Mouse (Mus musculus): Measurements from ENCODE around the gene Zfp932. TPM values are rescaled to one million over a fixed set of nuclear protein-coding genes. Genes with fewer than 3 reads are reported as not detected.
A peak's percentile ranks its signal among the peaks of the same experiment; 100 is the strongest.
"Not testable (repeated sequence)": the region's sequence is repeated elsewhere in the genome, so short reads cannot be mapped to it uniquely, and the experiment has no call there.

Gene Zfp932
- 22.9 and 25.1 TPM in 2 replicates for polyA plus RNA-seq (2015; fragmentation: Nextera tagmentation; extraction: Ambion mirVana)

DNA sequence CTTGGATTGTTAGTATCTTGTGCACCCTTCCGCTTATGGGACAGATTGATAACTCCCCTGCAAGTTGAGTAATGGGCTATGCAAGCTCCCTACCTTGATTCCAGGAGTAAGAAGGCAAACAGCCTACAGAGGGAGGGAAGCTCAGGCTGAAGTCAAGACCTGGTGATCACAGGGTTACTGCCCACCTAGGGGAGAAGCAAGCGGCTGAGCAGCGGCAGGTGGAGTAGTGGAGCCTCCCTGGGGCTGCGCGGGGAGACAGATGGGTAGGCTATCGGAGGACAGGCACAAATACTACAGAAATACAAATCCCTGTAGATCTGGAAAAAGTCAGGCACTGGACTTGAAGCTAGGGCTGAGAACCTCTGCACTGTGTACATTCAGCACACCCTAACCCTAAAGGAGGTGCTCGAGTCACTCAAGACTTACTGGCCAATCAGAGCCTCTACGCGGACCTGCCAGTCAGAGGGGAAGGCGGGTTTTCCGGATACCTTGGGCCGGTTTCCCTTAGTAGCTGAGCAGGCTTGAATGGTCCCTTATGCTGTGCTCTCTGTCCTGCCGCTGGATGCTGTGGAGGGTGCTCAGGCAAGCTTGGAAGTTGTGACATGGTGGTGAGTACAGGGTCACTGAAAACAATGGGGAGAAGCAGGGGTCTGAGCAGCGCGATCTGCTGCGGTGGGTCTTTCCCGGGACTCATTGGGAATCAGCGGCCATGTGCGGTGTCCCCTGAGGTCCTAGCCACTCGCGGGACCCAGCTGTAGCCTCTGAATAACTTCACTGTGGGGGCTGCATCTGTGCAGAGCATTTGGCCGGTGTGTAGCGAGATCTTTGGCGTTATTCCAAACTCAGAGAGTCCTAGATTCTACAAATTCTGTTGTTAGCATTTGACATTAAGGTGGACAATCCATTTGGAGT lies at the start of gene Zfp932:
Zfp932 (plus strand) TSS at position 496 of the 912 bp plus-strand sequence.
- no CpG with 5 or more reads among the region's 24 CpGs for WGBS
- not testable (repeated sequence) for H3K4me1 ChIP-seq (ENCODE audit: control insufficient read depth, insufficient read depth, low read length); H3K9me3 ChIP-seq (replicated peaks; ENCODE audit: control insufficient read depth, low read length, poor library complexity, severe bottlenecking); ATAC-seq; H3K4me3 ChIP-seq (ENCODE audit: low read depth, low read length); H3K4me2 ChIP-seq (ENCODE audit: low read length); H3K36me3 ChIP-seq (ENCODE audit: control insufficient read depth, insufficient read depth, low read length); H3K27ac ChIP-seq (ENCODE audit: low read length); H3K9ac ChIP-seq (ENCODE audit: low read depth, low read length); H3K27me3 ChIP-seq (ENCODE audit: control insufficient read depth, insufficient read depth, low read depth, low read length)

DNA sequence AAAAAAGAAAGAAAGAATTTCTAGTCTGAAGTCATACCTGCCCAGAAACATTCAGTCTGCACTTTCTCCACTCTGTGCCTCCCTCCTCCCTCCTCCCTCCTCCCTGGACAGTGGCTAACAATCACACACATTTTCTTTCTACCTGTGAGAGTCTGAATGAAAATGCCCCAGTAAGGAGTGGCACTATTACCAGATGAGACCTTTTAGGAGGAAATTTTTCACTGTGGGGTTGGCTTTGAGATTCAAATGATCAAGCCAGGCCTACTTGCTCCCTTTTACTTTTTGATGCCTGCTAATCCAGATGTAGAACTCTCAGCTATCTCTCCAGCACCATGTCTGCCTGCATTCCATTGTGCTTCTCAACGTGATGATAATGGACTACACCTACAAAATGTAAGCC lies 46.0 kb upstream of the Zfp932 start:
- Histone ChIP-seq H3K27ac (ENCODE audit: low read length) (no peak overlapping the region), H3K36me3 (ENCODE audit: control insufficient read depth, insufficient read depth, low read length) (no peaks in the 10 kb centered on the region), H3K4me3 (ENCODE audit: low read depth, low read length) (no peak overlapping the region), H3K9ac (ENCODE audit: low read depth, low read length) (no peak overlapping the region), H3K9me3 (replicated peaks; ENCODE audit: control insufficient read depth, low read length, poor library complexity, severe bottlenecking) (no peaks in the 10 kb centered on the region), H3K4me2 (ENCODE audit: low read length) (no peak overlapping the region), H3K4me1 (ENCODE audit: control insufficient read depth, insufficient read depth, low read length) (no peaks in the 10 kb centered on the region), H3K27me3 (ENCODE audit: control insufficient read depth, insufficient read depth, low read depth, low read length) (no peaks in the 10 kb centered on the region)
- no peak for ATAC-seq
- WGBS: no CpG with 5 or more reads among the region's 1 CpGs

DNA sequence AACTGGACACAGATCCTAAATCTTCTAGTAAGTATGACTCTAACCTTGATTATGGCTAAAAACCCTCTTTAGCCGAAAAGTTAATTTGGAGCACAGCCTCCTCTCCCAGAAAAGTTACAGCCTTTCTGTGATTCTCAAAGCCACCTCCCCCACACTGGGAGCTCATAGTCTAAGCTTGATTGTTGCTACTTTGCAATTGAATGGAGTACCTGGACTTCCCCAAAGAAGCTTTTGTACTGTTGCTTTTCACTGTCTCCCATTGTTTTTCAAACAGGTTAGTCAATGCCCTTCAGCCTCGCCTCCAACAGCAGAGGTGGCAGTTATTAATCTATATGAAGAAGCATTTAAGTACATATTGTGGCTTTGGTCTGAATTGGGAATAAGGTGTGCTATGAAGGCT lies 15.6 kb upstream of the Zfp932 start:
- H3K4me3 ChIP-seq (ENCODE audit: low read depth, low read length); H3K4me1 ChIP-seq (ENCODE audit: control insufficient read depth, insufficient read depth, low read length); H3K9me3 ChIP-seq (replicated peaks; ENCODE audit: control insufficient read depth, low read length, poor library complexity, severe bottlenecking); H3K9ac ChIP-seq (ENCODE audit: low read depth, low read length); H3K27me3 ChIP-seq (ENCODE audit: control insufficient read depth, insufficient read depth, low read depth, low read length); ATAC-seq; H3K27ac ChIP-seq (ENCODE audit: low read length); H3K36me3 ChIP-seq (ENCODE audit: control insufficient read depth, insufficient read depth, low read length); H3K4me2 ChIP-seq (ENCODE audit: low read length): not testable (repeated sequence)
- WGBS: no CpG with 5 or more reads among the region's 2 CpGs

DNA sequence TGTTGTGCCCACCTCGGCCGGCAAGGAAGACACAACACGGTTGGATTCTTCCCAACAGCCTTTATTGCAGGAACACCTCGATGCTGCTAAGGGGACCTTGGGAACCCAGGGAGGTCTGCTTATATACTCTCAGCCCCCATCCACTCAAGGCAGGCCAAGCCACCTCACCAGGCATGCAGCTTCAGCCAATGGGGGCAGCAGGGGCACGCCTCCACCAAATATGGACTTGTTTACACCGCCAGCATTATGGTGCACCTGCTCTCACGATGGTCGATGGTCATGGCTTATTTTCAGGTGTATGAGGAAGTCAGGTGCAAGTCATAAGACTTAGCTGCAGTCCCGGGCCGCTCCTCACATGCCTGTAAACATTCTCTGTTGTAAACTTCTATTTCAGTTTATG lies 860 bp upstream of the Zfp932 start:
- H3K9me3 ChIP-seq (replicated peaks; ENCODE audit: control insufficient read depth, low read length, poor library complexity, severe bottlenecking); H3K4me3 ChIP-seq (ENCODE audit: low read depth, low read length); H3K36me3 ChIP-seq (ENCODE audit: control insufficient read depth, insufficient read depth, low read length); H3K27ac ChIP-seq (ENCODE audit: low read length); H3K27me3 ChIP-seq (ENCODE audit: control insufficient read depth, insufficient read depth, low read depth, low read length); ATAC-seq; H3K9ac ChIP-seq (ENCODE audit: low read depth, low read length); H3K4me2 ChIP-seq (ENCODE audit: low read length); H3K4me1 ChIP-seq (ENCODE audit: control insufficient read depth, insufficient read depth, low read length): not testable (repeated sequence)
- no CpG with 5 or more reads among the region's 10 CpGs for WGBS

DNA sequence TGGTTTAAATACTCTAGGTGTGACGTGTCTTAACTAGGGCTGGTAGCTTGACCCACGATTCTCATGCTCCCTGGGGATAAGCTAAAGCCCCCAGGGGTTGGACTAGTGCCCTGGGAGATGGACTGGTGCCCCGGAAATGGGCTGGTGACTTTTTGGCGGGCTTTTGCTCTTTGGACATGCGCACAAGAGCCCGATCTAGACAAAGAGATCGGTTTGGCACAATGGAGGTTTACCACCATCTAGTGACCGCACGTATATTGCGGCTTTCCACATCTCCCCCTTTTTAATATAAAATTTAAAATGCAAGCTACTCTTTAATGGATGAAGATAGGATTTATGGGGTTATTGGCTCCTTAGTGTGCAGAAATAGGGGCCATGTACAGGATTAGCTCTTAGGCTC lies 19.5 kb downstream of the Zfp932 start:
- not testable (repeated sequence) for H3K4me2 ChIP-seq (ENCODE audit: low read length); ATAC-seq; H3K9me3 ChIP-seq (replicated peaks; ENCODE audit: control insufficient read depth, low read length, poor library complexity, severe bottlenecking); H3K9ac ChIP-seq (ENCODE audit: low read depth, low read length); H3K36me3 ChIP-seq (ENCODE audit: control insufficient read depth, insufficient read depth, low read length); H3K27me3 ChIP-seq (ENCODE audit: control insufficient read depth, insufficient read depth, low read depth, low read length); H3K4me1 ChIP-seq (ENCODE audit: control insufficient read depth, insufficient read depth, low read length); H3K27ac ChIP-seq (ENCODE audit: low read length); H3K4me3 ChIP-seq (ENCODE audit: low read depth, low read length)
- WGBS: 88% methylated on average over 10 of the region's 10 CpGs

DNA sequence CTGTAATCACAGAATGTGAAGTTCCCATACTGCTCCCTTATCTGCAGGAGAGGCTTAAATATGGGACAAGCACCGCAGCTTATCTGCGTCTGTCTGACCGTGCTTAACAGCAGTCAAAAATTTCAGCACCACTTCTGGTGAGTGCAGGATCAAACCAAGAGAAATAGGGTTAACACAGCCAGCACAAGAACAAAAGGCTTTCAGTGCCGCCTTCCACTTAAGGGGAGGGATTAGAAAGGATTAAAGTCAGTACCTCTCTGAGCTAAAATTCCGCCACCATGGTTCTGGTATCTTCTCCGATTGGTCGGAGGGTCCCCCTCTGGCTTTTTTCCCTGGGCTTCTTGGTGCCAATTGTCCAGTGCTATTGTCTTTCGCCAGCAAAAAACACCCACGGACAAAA lies 27.0 kb downstream of the Zfp932 start:
- peak overlapping the region; percentile 75 for H3K27ac ChIP-seq (ENCODE audit: low read length)
- H3K36me3 ChIP-seq (ENCODE audit: control insufficient read depth, insufficient read depth, low read length): no peaks in the 10 kb centered on the region
- H3K4me2 ChIP-seq (ENCODE audit: low read length): peak overlapping the region; percentile 56
- WGBS: 22% methylated on average over 9 of the region's 9 CpGs
- H3K9me3 ChIP-seq (replicated peaks; ENCODE audit: control insufficient read depth, low read length, poor library complexity, severe bottlenecking): no peaks in the 10 kb centered on the region
- H3K4me3 ChIP-seq (ENCODE audit: low read depth, low read length): peak overlapping the region; percentile 35
- H3K27me3 ChIP-seq (ENCODE audit: control insufficient read depth, insufficient read depth, low read depth, low read length): no peaks in the 10 kb centered on the region
- peak; percentile 91 for ATAC-seq
- H3K4me1 ChIP-seq (ENCODE audit: control insufficient read depth, insufficient read depth, low read length): no peaks in the 10 kb centered on the region
- peak overlapping the region; percentile 53 for H3K9ac ChIP-seq (ENCODE audit: low read depth, low read length)

DNA sequence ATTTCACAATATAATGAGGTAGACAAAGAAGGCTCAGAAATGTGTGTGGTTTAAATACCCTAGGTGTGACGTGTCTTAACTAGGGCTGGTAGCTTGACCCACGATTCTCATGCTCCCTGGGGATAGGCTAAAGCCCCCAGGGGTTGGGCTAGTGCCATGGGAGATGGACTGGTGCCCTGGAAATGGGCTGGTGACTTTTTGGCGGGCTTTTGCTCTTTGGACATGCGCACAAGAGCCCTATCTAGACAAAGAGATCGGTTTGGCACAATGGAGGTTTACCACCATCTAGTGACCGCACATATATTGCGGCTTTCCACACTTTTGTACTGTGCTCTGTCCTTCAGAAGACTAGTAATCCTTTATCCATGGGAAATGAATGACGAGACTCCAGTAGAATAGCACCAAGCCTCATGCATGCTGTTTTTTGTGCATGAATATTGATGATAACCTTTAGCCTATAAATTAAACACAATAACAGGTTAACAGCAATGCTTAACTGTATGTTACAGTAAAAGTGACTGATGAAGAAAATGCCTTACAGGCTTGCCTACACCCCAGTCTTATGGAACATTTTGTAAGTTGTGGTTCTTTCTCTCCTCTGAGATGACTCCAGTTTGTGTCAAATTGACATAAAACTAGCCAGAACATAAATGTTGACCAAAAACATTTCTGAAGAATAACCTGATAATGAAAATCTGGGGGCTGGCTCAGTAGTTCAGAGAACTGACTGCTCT lies 27.5 kb downstream of the Zfp932 start:
- H3K4me1 ChIP-seq (ENCODE audit: control insufficient read depth, insufficient read depth, low read length); H3K9me3 ChIP-seq (replicated peaks; ENCODE audit: control insufficient read depth, low read length, poor library complexity, severe bottlenecking); H3K27me3 ChIP-seq (ENCODE audit: control insufficient read depth, insufficient read depth, low read depth, low read length); H3K36me3 ChIP-seq (ENCODE audit: control insufficient read depth, insufficient read depth, low read length): not testable (repeated sequence)
- WGBS: 25% methylated on average over 8 of the region's 8 CpGs
- ATAC-seq: peak; percentile 98
- H3K9ac ChIP-seq (ENCODE audit: low read depth, low read length): peak overlapping the region; percentile 53
- H3K27ac ChIP-seq (ENCODE audit: low read length): peak overlapping the region; percentile 75
- H3K4me3 ChIP-seq (ENCODE audit: low read depth, low read length): peak overlapping the region; percentile 35
- peak overlapping the region; percentile 56 for H3K4me2 ChIP-seq (ENCODE audit: low read length)

DNA sequence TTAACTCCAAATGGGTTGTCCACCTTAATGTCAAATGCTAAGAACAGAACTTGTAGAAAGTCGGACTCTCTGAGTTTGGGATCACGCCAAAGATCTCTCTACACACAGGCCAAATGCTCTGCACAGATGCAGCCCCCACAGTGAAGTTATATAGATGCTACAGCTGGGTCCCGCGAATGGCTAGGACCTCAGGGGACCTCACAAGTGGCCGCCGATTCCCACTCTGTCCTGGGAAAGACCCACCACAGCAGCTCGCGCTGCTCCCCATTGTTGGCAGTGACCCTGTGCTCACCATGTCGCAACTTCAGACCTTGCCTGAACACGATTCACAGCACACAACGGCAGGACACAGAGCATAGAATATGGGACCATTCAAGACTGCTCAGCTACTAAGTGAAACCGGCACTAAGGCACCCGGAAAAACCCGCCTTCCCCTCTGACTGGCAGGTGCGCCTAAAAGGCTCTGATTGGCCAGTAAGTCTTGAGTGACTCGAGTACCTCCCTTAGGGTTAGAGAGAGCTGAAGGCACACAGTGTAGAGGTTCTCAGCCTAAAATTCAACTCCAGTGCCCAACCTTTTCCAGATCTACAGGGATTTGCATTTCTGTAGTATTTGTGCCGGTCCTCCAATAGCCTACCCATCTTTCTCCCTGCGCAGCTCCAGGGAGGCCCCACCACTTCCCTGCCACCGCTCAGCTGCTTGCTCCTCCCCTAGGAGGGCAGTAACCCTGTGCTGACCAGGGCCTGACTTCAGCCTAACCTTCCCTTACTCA lies 61.5 kb downstream of the Zfp932 start:
- H3K4me3 ChIP-seq (ENCODE audit: low read depth, low read length): peak overlapping the region; percentile 50
- peak; percentile 99 for ATAC-seq
- peak overlapping the region; percentile 54 for H3K9ac ChIP-seq (ENCODE audit: low read depth, low read length)
- H3K4me1 ChIP-seq (ENCODE audit: control insufficient read depth, insufficient read depth, low read length): peaks cover 2% of the 10 kb centered on the region; the same call in 1 of the 2 replicates
- peak overlapping the region; percentile 55 for H3K4me2 ChIP-seq (ENCODE audit: low read length)
- no peaks in the 10 kb centered on the region for H3K36me3 ChIP-seq (ENCODE audit: control insufficient read depth, insufficient read depth, low read length)
- peak overlapping the region; percentile 66 for H3K27ac ChIP-seq (ENCODE audit: low read length)
- 0 out of 2 replicates have a peak, but pooled peaks cover 6% of the 10 kb centered on the region for H3K9me3 ChIP-seq (replicated peaks; ENCODE audit: control insufficient read depth, low read length, poor library complexity, severe bottlenecking)
- WGBS: 2% methylated on average over 19 of the region's 19 CpGs
- no peaks in the 10 kb centered on the region for H3K27me3 ChIP-seq (ENCODE audit: control insufficient read depth, insufficient read depth, low read depth, low read length)
